Mouse (Mus musculus) myocyte (in vitro differentiated cells): ENCODE measurements around the gene Guca2a.

Experiments
- MAX ChIP-seq: IDR thresholded peaks from one replicate; pipeline ENCODE4 v1.6.1; 2011; ENCODE audit warnings: low read depth, mild to moderate bottlenecking, control low read depth
- USF1 ChIP-seq: IDR thresholded peaks from one replicate; pipeline ENCODE4 v1.6.1; 2011; ENCODE audit warnings: low read depth, mild to moderate bottlenecking, control low read depth, moderate library complexity

GRCm38 (mm10) chr4:119614078-119614477 is 23.4 kb upstream of the Guca2a start:
- no peak for TF ChIP-seq MAX
- TF ChIP-seq USF1, result no peak
